Mouse (Mus musculus): ENCODE measurements around the gene Klk13. TPM values are rescaled to one million over a fixed set of nuclear protein-coding genes. Genes with fewer than 3 reads are reported as not detected.
A peak's percentile ranks its signal among the peaks of the same experiment; 100 is the strongest.
"Not testable (repeated sequence)": the region's sequence is repeated elsewhere in the genome, so short reads cannot be mapped to it uniquely, and the experiment has no call there.

Gene Klk13
- polyA plus RNA-seq, 1 experiment = not detected

DNA sequence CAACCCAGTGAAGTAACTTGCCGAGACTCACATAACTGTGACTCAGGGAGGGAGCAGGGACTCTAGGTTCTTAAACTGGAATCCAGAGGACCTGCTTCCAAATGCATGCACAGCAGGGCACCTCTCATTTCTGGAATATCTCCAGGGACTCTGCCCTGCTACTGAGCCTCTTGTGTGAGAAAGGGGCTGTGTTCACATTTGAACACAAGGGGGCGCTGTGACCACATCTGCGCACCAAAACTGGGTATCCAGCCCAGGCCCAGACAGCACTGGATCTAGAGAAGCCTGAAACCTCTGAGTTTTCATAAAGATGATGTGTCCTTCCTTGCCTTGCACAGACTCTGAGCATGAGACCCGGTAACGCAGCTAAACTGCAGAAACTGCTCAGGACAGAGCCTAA is 31.4 kb upstream of the Klk13 start:
- Histone ChIP-seq H3K4me1 (ENCODE audit: control insufficient read depth, insufficient read depth, low read length) (no peaks in the 10 kb centered on the region), H3K4me3 (ENCODE audit: insufficient read depth, low read length) (no peak overlapping the region), H3K27ac (ENCODE audit: insufficient read depth, low read depth, low read length) (no peak overlapping the region)
- no peak for TF ChIP-seq POLR2A (IDR thresholded peaks at IDR 0.05; ENCODE audit: borderline replicate concordance, low read depth, low read length)
- peak; percentile 88 for TF ChIP-seq CTCF (IDR thresholded peaks at IDR 0.05; ENCODE audit: low read depth, low read length)

DNA sequence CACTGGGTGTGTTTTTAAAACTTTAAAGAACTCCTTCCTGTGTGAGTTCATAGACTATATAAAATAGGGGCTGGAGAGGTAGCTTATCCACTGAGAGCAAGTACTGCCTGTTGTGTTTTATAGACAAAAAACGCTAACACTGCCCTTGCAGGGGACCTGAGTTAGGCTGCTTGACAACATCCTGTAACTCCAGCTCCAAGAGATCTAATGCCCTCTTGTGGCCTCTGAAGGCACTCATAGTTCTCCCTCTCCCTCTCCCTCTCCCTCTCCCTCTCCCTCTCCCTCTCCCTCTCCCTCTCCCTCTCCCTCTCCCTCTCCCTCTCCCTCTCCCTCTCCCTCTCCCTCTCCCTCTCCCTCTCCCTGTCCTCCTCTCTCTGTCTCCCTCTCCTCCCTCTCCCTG is 29.9 kb upstream of the Klk13 start:
- not testable (repeated sequence) for H3K4me1 ChIP-seq (ENCODE audit: control insufficient read depth, insufficient read depth, low read length); H3K27ac ChIP-seq (ENCODE audit: insufficient read depth, low read depth, low read length); H3K4me3 ChIP-seq (ENCODE audit: insufficient read depth, low read length)

DNA sequence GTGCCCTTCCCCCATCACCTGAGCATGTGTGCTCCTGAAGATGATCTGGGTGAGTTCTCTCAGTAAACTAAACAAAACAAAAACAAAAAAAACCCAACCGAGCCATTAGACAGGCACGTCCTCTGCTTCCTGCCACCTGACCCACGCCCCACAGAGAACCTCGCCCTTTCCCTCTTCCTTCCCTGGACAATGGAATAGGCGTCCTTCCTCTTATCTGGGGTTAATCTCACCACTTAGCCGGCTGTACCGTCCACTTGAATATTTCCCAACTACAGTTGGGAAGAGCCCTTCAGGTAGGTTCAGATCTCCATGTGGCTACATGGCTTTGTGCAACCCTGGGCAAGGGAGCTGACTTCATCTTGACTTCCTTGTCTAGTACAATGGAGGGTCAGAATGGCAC is 27.3 kb upstream of the Klk13 start:
- no peak overlapping the region for H3K27ac ChIP-seq (ENCODE audit: insufficient read depth, low read depth, low read length)
- no peak overlapping the region for H3K4me3 ChIP-seq (ENCODE audit: insufficient read depth, low read length)
- TF ChIP-seq CTCF (IDR thresholded peaks at IDR 0.05; ENCODE audit: low read depth, low read length) = no peak
- TF ChIP-seq POLR2A (IDR thresholded peaks at IDR 0.05; ENCODE audit: borderline replicate concordance, low read depth, low read length) = no peak
- no peaks in the 10 kb centered on the region for H3K4me1 ChIP-seq (ENCODE audit: control insufficient read depth, insufficient read depth, low read length)

DNA sequence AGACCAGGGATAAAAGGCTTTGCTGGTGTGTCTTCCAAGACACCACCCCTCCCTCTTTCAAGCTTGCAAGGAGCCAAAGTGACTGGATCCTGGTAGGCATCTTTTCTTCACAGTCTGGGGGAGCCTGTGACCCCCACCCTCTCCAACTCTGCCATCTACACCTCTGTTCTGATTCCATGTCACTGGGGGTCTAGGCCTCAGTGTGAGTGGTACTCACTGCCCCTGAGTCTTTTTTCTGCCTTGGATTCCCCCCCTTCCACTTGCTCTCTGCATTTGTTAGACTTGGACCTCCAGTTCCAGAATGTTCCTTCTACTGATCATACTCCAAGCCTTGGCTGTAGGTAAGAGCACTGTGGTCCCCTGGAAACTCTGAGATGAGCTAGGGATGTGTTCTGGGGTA is 22.2 kb upstream of the Klk13 start, which contains the start of gene Klk14:
Gene Klk14, plus strand, starts transcription at position 301 of the 400 bp plus-strand sequence.
- TF ChIP-seq POLR2A (IDR thresholded peaks at IDR 0.05; ENCODE audit: borderline replicate concordance, low read depth, low read length) (no peak), CTCF (IDR thresholded peaks at IDR 0.05; ENCODE audit: low read depth, low read length) (no peak)
- H3K4me1 ChIP-seq (ENCODE audit: control insufficient read depth, insufficient read depth, low read length) = no peaks in the 10 kb centered on the region
- H3K27ac ChIP-seq (ENCODE audit: insufficient read depth, low read depth, low read length) = no peak within 1 kb of the TSS
- no peak within 1 kb of the TSS for H3K4me3 ChIP-seq (ENCODE audit: insufficient read depth, low read length)

DNA sequence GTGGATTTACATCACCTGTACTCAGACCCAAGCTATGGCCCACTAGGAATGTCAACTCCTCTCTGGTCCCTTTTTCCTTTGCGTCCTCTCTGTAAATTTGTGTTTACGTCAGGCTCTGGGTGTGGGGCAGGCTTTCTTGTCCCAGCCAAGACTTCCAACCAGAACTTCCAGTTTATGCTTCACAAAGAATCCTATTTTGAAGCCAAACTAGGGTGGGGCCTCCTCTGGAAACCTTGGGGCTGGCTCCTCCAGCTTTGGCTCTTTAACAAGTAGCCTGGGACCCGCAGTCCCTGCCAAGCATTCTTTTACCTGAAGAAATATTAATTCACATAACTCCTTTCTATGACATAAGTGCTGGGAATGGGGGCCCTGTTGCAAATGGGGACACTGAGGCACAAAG is 2.3 kb upstream of the Klk13 start:
- Histone ChIP-seq H3K4me3 (ENCODE audit: insufficient read depth, low read length) (no peak overlapping the region), H3K4me1 (ENCODE audit: control insufficient read depth, insufficient read depth, low read length) (no peaks in the 10 kb centered on the region), H3K27ac (ENCODE audit: insufficient read depth, low read depth, low read length) (no peak overlapping the region)
- TF ChIP-seq POLR2A (IDR thresholded peaks at IDR 0.05; ENCODE audit: borderline replicate concordance, low read depth, low read length) (no peak), CTCF (IDR thresholded peaks at IDR 0.05; ENCODE audit: low read depth, low read length) (no peak)

DNA sequence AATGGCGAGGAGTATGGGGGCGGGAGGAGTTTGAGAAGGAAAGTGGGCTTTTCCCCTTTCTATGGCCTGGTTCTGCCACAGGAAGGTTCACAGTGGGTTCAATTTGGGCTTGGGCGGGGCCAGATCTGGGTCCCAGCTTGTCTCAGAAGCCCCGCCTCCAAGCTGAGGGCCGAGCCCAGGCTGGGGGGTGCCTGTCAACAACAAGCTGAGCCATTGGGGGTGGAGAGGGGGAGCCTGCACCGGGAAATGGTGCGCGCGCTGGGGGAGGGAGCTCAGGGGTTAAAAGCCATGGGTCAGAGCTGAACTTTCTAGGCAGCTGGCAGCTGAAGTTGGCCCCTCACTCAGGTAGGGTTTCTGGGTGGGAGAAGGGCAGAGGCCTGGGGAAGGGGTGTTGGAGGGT is 550 bp downstream of the Klk13 start:
- Histone ChIP-seq H3K27ac (ENCODE audit: insufficient read depth, low read depth, low read length) (no peak overlapping the region), H3K4me3 (ENCODE audit: insufficient read depth, low read length) (no peak overlapping the region), H3K4me1 (ENCODE audit: control insufficient read depth, insufficient read depth, low read length) (no peaks in the 10 kb centered on the region)
- TF ChIP-seq CTCF (IDR thresholded peaks at IDR 0.05; ENCODE audit: low read depth, low read length) (no peak), POLR2A (IDR thresholded peaks at IDR 0.05; ENCODE audit: borderline replicate concordance, low read depth, low read length) (no peak)

DNA sequence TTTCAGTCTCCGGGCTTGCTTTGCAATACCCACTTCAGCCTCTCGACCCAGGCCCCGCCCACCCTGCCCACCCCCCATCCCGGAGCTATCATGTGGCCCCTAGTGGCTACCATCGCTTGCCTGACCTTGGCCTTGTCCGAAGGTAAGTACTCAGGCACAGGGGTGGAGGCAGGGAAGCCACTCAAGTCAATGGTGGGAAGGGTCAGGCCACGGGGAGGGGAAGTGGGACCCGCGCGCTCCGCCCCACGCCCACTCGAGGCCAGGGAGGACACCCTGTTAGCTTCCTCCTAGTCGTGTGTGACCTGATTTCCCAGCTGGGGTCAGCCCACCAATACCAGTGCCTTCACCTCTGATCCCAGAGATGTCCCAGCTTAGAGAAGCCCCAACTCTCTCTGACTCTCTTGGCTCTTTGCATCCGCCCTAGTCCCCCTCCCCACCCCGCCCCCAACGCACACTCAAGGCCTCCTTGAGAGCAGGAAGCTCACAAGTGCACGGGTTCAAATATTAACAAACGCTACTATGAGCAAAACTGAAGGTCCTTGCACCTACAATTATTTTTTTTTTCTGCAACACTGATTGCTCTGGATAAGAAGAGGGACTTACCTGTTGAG is 1.5 kb downstream of the Klk13 start:
- TF ChIP-seq CTCF (IDR thresholded peaks at IDR 0.05; ENCODE audit: low read depth, low read length) (no peak), POLR2A (IDR thresholded peaks at IDR 0.05; ENCODE audit: borderline replicate concordance, low read depth, low read length) (no peak)
- H3K27ac ChIP-seq (ENCODE audit: insufficient read depth, low read depth, low read length) = no peak overlapping the region
- no peaks in the 10 kb centered on the region for H3K4me1 ChIP-seq (ENCODE audit: control insufficient read depth, insufficient read depth, low read length)
- no peak overlapping the region for H3K4me3 ChIP-seq (ENCODE audit: insufficient read depth, low read length)

DNA sequence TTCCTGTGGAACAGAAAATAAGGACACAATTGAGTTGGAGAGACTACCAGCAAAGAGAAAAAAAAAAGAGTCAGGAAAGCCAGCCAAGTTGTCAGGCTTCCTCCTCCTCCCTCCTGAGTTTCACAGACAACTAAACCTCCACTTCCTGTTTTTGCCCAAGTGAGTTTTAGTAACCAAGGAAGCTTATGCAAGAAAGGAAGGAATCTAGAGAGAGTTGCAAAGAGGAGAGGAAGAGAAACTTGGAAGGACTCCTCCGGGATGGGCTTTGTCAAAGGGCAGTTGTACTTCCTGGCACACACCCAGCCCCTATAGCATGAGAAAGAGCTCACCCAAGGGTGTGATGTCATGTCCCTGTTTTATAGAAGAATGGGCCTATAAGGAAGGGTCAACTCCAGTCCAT is 35.4 kb downstream of the Klk13 start:
- H3K4me3 ChIP-seq (ENCODE audit: insufficient read depth, low read length) = no peak overlapping the region
- peak overlapping the region; percentile 27; the same call in 1 of the 2 replicates for H3K27ac ChIP-seq (ENCODE audit: insufficient read depth, low read depth, low read length)
- H3K4me1 ChIP-seq (ENCODE audit: control insufficient read depth, insufficient read depth, low read length) = peaks cover 25% of the 10 kb centered on the region
- no peak for TF ChIP-seq CTCF (IDR thresholded peaks at IDR 0.05; ENCODE audit: low read depth, low read length)
- TF ChIP-seq POLR2A (IDR thresholded peaks at IDR 0.05; ENCODE audit: borderline replicate concordance, low read depth, low read length) = no peak

DNA sequence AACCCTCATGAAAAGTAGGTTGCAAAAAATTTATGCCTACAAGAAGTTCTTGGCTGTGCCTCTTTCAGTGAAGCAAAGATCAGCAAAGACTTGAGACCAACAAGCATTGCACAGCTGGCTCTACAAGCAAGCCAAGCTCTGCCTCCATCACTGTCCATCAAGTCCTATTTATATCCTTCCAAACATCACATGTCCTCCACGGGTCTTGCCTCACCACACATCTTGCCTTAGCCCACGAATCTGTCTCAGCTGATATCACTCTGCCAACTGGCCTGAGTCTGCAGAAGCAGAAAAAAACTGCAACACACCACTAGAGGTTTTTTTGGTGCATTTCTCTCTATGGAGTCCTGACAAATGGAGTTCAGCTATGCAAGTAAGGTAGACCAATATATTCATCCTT is 40.4 kb downstream of the Klk13 start:
- H3K4me3 ChIP-seq (ENCODE audit: insufficient read depth, low read length) = no peak overlapping the region
- TF ChIP-seq CTCF (IDR thresholded peaks at IDR 0.05; ENCODE audit: low read depth, low read length) (no peak), POLR2A (IDR thresholded peaks at IDR 0.05; ENCODE audit: borderline replicate concordance, low read depth, low read length) (no peak)
- peaks cover 16% of the 10 kb centered on the region for H3K4me1 ChIP-seq (ENCODE audit: control insufficient read depth, insufficient read depth, low read length)
- H3K27ac ChIP-seq (ENCODE audit: insufficient read depth, low read depth, low read length) = 0 out of 2 replicates have a peak overlapping the region, but pooled peaks have one; percentile 10

DNA sequence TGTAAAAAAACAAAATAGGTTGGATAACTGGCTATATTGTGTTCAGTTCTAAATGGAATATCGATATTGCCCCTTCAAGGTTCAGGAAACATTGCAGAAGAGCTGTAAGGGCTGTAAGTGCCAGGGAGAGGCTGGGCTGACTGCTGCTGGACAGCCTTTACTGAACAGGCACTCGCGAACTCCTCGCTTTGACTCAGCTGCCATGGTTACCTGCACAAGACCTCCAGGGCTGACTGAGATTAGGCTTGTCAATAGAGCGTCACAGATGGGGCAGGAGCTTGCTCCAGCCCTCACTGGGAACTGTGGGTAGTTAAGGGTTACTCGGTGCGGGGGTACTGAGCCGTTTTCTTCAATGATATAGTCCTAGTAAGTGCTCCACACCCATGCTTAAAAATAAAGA is 54.1 kb downstream of the Klk13 start:
- Histone ChIP-seq H3K4me3 (ENCODE audit: insufficient read depth, low read length) (no peak overlapping the region), H3K27ac (ENCODE audit: insufficient read depth, low read depth, low read length) (no peak overlapping the region), H3K4me1 (ENCODE audit: control insufficient read depth, insufficient read depth, low read length) (no peaks in the 10 kb centered on the region)
- TF ChIP-seq POLR2A (IDR thresholded peaks at IDR 0.05; ENCODE audit: borderline replicate concordance, low read depth, low read length) (no peak), CTCF (IDR thresholded peaks at IDR 0.05; ENCODE audit: low read depth, low read length) (no peak)

DNA sequence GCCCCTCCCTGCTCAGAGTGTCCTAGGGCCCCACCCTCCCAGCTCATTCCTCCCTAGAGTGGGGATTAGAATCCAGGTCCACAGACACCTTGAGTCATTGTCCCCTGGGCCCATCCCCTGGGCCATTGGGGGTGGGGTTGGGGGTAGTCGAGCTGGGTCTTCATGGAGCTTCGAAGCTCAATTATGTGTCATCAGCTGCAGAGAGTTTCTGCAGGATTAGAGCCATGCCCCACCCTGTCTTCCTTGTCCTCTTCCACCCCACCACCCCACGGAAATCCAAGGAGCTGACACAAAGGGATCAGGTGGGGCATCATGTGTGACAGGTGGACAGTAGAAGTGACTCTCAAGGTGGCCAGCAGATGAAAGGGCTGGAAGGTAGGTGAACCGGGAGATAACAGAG is 56.2 kb downstream of the Klk13 start, which contains the start of gene Klk12:
Gene Klk12, plus strand, starts transcription at position 301 of the 400 bp plus-strand sequence.
- Histone ChIP-seq H3K4me1 (ENCODE audit: control insufficient read depth, insufficient read depth, low read length) (no peaks in the 10 kb centered on the region), H3K27ac (ENCODE audit: insufficient read depth, low read depth, low read length) (no peak within 1 kb of the TSS), H3K4me3 (ENCODE audit: insufficient read depth, low read length) (no peak within 1 kb of the TSS)
- no peak for TF ChIP-seq CTCF (IDR thresholded peaks at IDR 0.05; ENCODE audit: low read depth, low read length)
- TF ChIP-seq POLR2A (IDR thresholded peaks at IDR 0.05; ENCODE audit: borderline replicate concordance, low read depth, low read length) = no peak
